Mouse (Mus musculus): ENCODE data around the gene Gm17416.

DNA sequence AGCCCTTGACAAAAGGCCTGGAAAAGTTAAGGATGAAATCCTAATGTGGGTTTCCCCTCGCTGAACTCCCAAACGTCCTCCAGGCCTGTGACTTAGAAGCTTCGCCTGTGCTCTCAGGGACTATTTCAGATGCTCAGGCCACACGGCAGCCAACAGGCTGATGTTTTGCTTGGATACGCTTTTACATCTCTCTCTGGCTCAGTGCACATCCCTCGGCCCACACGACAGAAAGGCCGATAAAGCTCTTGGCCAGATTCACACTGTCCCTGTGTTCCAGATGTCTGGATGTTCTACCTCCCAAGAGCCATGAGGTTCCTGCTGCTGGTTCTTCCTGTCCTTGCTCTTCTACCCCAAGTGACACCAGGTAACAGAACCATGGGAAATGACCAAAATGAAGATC, 4.3 kb downstream of the Gm17416 start:
- TF ChIP-seq POLR2A (IDR thresholded peaks at IDR 0.05; ENCODE audit: insufficient read depth, low read depth, low read length) (no peak), CTCF (IDR thresholded peaks at IDR 0.05; ENCODE audit: insufficient read depth, low read depth, low read length) (no peak)
